ENCODE assay signal across 14 mouse cellular contexts in the genomic region with DNA sequence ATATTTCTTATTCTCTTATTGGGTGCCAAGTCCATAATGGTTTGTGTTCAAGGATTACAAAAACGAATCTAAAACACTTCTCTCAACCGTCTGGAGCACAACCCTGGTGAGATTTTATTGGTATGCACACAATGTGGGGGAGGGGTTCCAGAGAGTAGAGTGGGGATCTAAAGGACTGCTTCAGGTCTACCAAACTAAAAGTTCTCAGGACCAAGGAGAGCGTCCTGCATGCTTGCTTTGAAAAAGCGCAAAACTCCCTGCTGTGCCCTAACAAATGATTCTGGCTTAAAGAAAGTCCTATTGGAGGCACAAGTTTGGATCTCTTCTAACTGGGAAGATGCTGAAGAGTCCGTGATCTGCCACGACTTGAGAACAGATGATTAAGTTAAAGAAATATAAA.
DNase-seq lines count a peak whose midpoint lies in the region; ATAC-seq lines count a peak whose summit lies in the region.
"Had no signal": no experiment of that assay in that cellular context is flagged by ENCODE, and none has a peak within 500 bp of the region (broad histone marks: within the 10 kb centered on the region; RNA-seq: fewer than 3 reads in every experiment).

No protein-coding gene starts in this region.

- WGBS in kidney, embryonic 15.5 days, result 10% methylated on average over 6 of the region's 6 CpGs
- WGBS in midbrain, embryonic 13.5 days, result 10% methylated on average over 6 of the region's 6 CpGs

- no peaks in the 10 kb centered on the region for H3K36me3 ChIP-seq in kidney, embryonic 15.5 days
- no peaks in the 10 kb centered on the region for H3K36me3 ChIP-seq in midbrain, embryonic 13.5 days
- H3K36me3 ChIP-seq: embryonic facial prominence, embryonic 13.5 days; G1E; midbrain, embryonic 10.5 days had no signal

- no peaks in the 10 kb centered on the region for H3K4me1 ChIP-seq in kidney, embryonic 15.5 days
- H3K4me1 ChIP-seq in midbrain, embryonic 13.5 days (replicated peaks), result peaks cover 22% of the 10 kb centered on the region
- H3K4me1 ChIP-seq: embryonic facial prominence, embryonic 13.5 days had no signal

- peak; percentile 45 for DNase-seq in kidney, postnatal 10 days
- DNase-seq in ES-CJ7 (ENCODE audit: low read depth, low spot score) (peak; percentile 82), R1 (ENCODE audit: low read depth, low spot score) (peak; percentile 85)
- peak; percentile 67 for DNase-seq in forelimb bud, embryonic 11.5 days (ENCODE audit: low read depth, low spot score)
- DNase-seq in urinary bladder, postnatal 25 days (ENCODE audit: low spot score), result no peak
- no peak for DNase-seq in urinary bladder, adult 2 months (ENCODE audit: low spot score)
- DNase-seq: adrenal gland, adult 8-10 months; heart, postnatal 36 days had no signal

- H3K9me3 ChIP-seq in kidney, embryonic 15.5 days (replicated peaks), result no peaks in the 10 kb centered on the region
- no peaks in the 10 kb centered on the region for H3K9me3 ChIP-seq in midbrain, embryonic 13.5 days
- H3K9me3 ChIP-seq: embryonic facial prominence, embryonic 13.5 days; G1E; midbrain, embryonic 10.5 days had no signal

- H3K4me2 ChIP-seq in kidney, embryonic 15.5 days, result no peak overlapping the region
- H3K4me2 ChIP-seq in midbrain, embryonic 13.5 days (replicated peaks), result no peak overlapping the region
- H3K4me2 ChIP-seq: embryonic facial prominence, embryonic 13.5 days had no signal

- H3K4me3 ChIP-seq in kidney, embryonic 15.5 days (replicated peaks), result no peak overlapping the region
- H3K4me3 ChIP-seq in midbrain, embryonic 13.5 days (replicated peaks), result no peak overlapping the region
- H3K4me3 ChIP-seq: embryonic facial prominence, embryonic 13.5 days; midbrain, embryonic 10.5 days had no signal

- no peaks in the 10 kb centered on the region for H3K27me3 ChIP-seq in kidney, embryonic 15.5 days
- no peaks in the 10 kb centered on the region for H3K27me3 ChIP-seq in midbrain, embryonic 13.5 days
- H3K27me3 ChIP-seq: embryonic facial prominence, embryonic 13.5 days had no signal

- H3K9ac ChIP-seq in kidney, embryonic 15.5 days, result no peak overlapping the region
- no peak overlapping the region for H3K9ac ChIP-seq in midbrain, embryonic 13.5 days (replicated peaks)
- H3K9ac ChIP-seq: embryonic facial prominence, embryonic 13.5 days had no signal

- ATAC-seq in kidney, embryonic 15.5 days (replicated peaks; ENCODE audit: low FRiP score), result no peak
- no peak for ATAC-seq in midbrain, embryonic 13.5 days
- ATAC-seq: forebrain, embryonic 16.5 days had no signal

- no peak overlapping the region for H3K27ac ChIP-seq in kidney, embryonic 15.5 days
- no peak overlapping the region for H3K27ac ChIP-seq in midbrain, embryonic 13.5 days
- H3K27ac ChIP-seq: embryonic facial prominence, embryonic 13.5 days; midbrain, embryonic 10.5 days had no signal

Comparison
In these comparisons a context has a peak if more than half of its experiments do, and no peak if none do; other contexts are left out.
1. DNase-seq: peak in kidney, postnatal 10 days (single experiment), ES-CJ7 (single experiment), R1 (single experiment) and forelimb bud, embryonic 11.5 days (single experiment); none in urinary bladder, postnatal 25 days (single experiment) and urinary bladder, adult 2 months (single experiment).